In genomic region chr13:106918322-106919050, GRCm38 (mm10) we compare ENCODE assay signal across 9 mouse cellular contexts. TPM values are rescaled to one million over a fixed set of nuclear protein-coding genes. Genes with fewer than 3 reads are reported as not detected.
DNase-seq lines count a peak whose midpoint lies in the region; ATAC-seq lines count a peak whose summit lies in the region.
"Had no signal": no experiment of that assay in that cellular context is flagged by ENCODE, and none has a peak within 500 bp of the region (broad histone marks: within the 10 kb centered on the region; RNA-seq: fewer than 3 reads in every experiment).

No protein-coding gene starts in this region.

- H3K27me3 ChIP-seq in heart, embryonic 15.5 days: no peaks in the 10 kb centered on the region
- H3K27me3 ChIP-seq in heart, embryonic 10.5 days (ENCODE audit: insufficient read depth, poor library complexity, severe bottlenecking): no peaks in the 10 kb centered on the region
- H3K27me3 ChIP-seq: neural tube, embryonic 13.5 days had no signal

- H3K9me3 ChIP-seq in heart, embryonic 15.5 days (replicated peaks): no peaks in the 10 kb centered on the region
- no peaks in the 10 kb centered on the region for H3K9me3 ChIP-seq in heart, embryonic 10.5 days
- H3K9me3 ChIP-seq: neural tube, embryonic 13.5 days had no signal

- H3K4me2 ChIP-seq in heart, embryonic 15.5 days: no peak overlapping the region
- H3K4me2 ChIP-seq: neural tube, embryonic 13.5 days had no signal

- no peak overlapping the region for H3K4me3 ChIP-seq in heart, embryonic 15.5 days
- H3K4me3 ChIP-seq in heart, embryonic 10.5 days: no peak overlapping the region
- H3K4me3 ChIP-seq: neural tube, embryonic 13.5 days had no signal

- no peak for DNase-seq in heart, embryonic 10.5 days (ENCODE audit: low spot score)
- peak; percentile 48 for DNase-seq in A20 (ENCODE audit: low read depth, low spot score)
- DNase-seq in brain, adult 2 months (ENCODE audit: low read depth, low spot score): peak; percentile 68
- peak; percentile 11 for DNase-seq in lung, postnatal 10 days
- no peak for DNase-seq in right cerebral cortex, postnatal 14 days
- DNase-seq in right cerebral cortex, postnatal 4 days: no peak
- no peak for DNase-seq in urinary bladder, adult 18-20 months (ENCODE audit: low spot score in 2 of 2)

- 35% methylated on average over 7 of the region's 7 CpGs for WGBS in heart, embryonic 15.5 days
- 61% methylated on average over 7 of the region's 7 CpGs for WGBS in heart, embryonic 10.5 days

- no peak overlapping the region for H3K9ac ChIP-seq in heart, embryonic 15.5 days
- H3K9ac ChIP-seq: neural tube, embryonic 13.5 days had no signal

- ATAC-seq in heart, embryonic 15.5 days (replicated peaks; ENCODE audit: insufficient number of reproducible peaks, insufficient read depth, low FRiP score, low read depth): no peak; the same call in 1 of the 2 replicates

- peaks cover 20% of the 10 kb centered on the region; the same call in 1 of the 2 replicates for H3K36me3 ChIP-seq in heart, embryonic 15.5 days
- peaks cover 42% of the 10 kb centered on the region for H3K36me3 ChIP-seq in heart, embryonic 10.5 days

- H3K4me1 ChIP-seq in heart, embryonic 15.5 days (replicated peaks): peaks cover 4% of the 10 kb centered on the region; the same call in 1 of the 2 replicates
- no peaks in the 10 kb centered on the region for H3K4me1 ChIP-seq in heart, embryonic 10.5 days
- H3K4me1 ChIP-seq: neural tube, embryonic 13.5 days had no signal

- H3K27ac ChIP-seq in heart, embryonic 15.5 days: peak overlapping the region; percentile 40
- no peak overlapping the region for H3K27ac ChIP-seq in heart, embryonic 10.5 days
- H3K27ac ChIP-seq: neural tube, embryonic 13.5 days had no signal

RNA-seq across cellular contexts. Expression of gene Ipo11, which starts 18.3 kb away (rescaled TPM):
- 51.7 and 56.8 TPM in 2 replicates for polyA plus RNA-seq in heart, embryonic 15.5 days (2015; fragmentation: Nextera tagmentation; extraction: Ambion mirVana)
- 88.0 and 96.0 TPM in 2 replicates for polyA plus RNA-seq in heart, embryonic 10.5 days (2016; fragmentation: Nextera tagmentation; extraction: Ambion mirVana)

RNA-seq across cellular contexts. Expression of gene Dimt1, which starts 28.4 kb away (rescaled TPM):
- 24.8 and 27.0 TPM in 2 replicates for polyA plus RNA-seq in heart, embryonic 15.5 days (2015; fragmentation: Nextera tagmentation; extraction: Ambion mirVana)
- 38.3 and 47.6 TPM in 2 replicates for polyA plus RNA-seq in heart, embryonic 10.5 days (2016; fragmentation: Nextera tagmentation; extraction: Ambion mirVana)

Comparison
In these comparisons a context has a peak if more than half of its experiments do, and no peak if none do; other contexts are left out.
1. DNase-seq: peak in A20 (single experiment), brain, adult 2 months (single experiment) and lung, postnatal 10 days (single experiment); none in heart, embryonic 10.5 days (single experiment), right cerebral cortex, postnatal 14 days (single experiment), right cerebral cortex, postnatal 4 days (single experiment) and urinary bladder, adult 18-20 months (0 of 2).